Mouse (Mus musculus) CD8-positive naive resting alpha-beta T cell, adult 57 days (primary cell): ENCODE data around the gene Mnx1. TPM values are rescaled to one million over a fixed set of nuclear protein-coding genes. Genes with fewer than 3 reads are reported as not detected.

ENCODE experiments used
- total RNA-seq: library from RNA; stranded (reverse); gene quantifications from one replicate; pipeline ENCODE4 v1.2.4, GENCODE M21; 2023

The Mnx1 gene
- not detected for total RNA-seq

DNA sequence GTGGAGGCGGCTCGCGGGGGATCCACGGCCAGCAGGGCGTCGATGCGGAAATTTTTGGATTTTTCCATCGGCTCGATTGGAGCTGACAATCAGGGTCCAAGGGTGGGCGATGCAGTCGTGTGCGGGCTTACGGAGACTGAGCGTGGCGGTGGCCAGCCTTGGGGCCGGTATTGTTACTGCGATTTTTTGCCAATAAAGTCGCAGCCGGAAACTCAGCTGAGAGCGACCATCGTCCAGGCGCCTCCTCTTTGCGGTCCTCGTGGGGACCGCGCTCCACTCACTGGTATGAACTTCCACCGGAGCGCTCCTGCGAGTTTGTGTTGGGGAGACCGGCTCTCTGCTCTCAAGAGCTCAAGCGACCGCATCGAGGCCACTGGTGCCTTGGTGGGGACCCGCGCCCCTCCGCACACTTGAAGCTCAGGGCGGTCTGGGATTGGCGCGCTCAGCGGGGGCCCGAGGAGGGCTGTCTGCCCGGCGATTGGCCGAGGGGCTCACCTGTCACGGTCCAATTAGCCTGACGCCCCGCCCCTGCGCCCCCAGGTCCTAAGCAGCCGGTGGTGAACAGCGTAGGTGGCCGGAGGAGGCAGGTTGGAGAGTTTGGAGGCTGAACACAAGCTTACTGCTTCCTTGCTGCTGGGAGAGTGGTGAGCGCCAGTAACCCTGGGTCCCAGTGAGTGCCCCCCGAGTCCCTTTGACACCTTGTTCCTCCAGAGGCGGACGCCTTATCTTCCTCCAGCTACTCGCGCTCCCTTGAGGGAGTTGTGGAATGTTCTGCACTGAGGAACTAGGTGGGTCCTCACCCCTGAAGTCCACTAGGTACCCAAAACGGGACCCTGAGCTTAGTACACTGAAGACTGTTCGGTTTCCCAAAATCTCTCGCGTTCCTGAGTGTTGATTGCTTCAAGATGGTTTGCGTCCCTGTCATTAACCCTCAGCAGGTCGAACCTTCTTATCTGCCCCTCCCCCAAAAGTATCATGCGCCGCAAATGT, at the start of gene Mnx1:
Gene Mnx1, minus strand, starts transcription at position 263 of the 990 bp plus-strand sequence.

DNA sequence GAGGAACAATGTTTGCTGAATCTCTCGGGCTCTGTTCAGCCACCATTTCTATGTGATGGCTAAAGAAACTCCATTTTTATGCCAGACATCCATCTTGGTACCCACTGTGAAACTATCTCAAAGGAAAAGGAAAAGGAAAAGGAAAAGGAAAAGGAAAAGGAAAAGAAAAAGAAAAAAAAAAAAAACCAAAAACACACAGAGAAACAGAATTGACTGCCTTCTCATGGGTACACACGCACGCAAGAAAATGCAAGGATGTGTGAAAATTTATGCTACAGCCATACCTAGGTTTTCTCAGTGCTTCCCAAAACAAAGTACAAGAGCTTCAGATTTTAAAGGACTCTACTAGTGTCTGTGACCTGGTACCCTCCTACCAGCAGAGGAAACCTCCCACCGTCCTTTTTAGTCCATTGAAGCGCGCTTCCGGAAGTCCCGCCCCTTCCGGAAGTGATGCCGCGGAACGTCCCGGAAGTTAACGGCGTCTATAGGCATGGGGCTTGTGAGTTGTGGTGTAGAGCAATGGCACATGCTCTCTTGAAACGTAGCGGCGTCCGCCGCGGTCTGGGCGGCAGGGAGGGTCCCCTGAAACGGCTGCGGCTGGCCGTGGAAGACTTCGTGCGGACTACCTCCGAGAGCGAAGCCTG, 43.9 kb downstream of the Mnx1 start, which contains the start of gene Nom1:
Gene Nom1, plus strand, starts transcription at position 437 of the 644 bp plus-strand sequence.

Other genes starting within 250 kb of the Mnx1 start
- 3.8 TPM for gene Lmbr1, start 100.1 kb downstream of the Mnx1 start, total RNA-seq
- gene Nom1, start 43.8 kb downstream of the Mnx1 start, total RNA-seq, result 26.6 TPM
- 39.2 TPM for gene Ube3c, start 90.8 kb upstream of the Mnx1 start, total RNA-seq